Mouse (Mus musculus) brain, embryonic 14.5 days (tissue): Measurements from ENCODE around the gene Akap1. TPM values are rescaled to one million over a fixed set of nuclear protein-coding genes. Genes with fewer than 3 reads are reported as not detected.

ENCODE experiments used
- DNase-seq: peaks from one replicate; pipeline ENCODE4 v3.0.0-alpha.2; 2011; ENCODE audit warnings: low read depth
- CTCF ChIP-seq: fragments of 200-500 bp; IDR thresholded peaks from 2 replicates; pipeline ENCODE4 v1.5.1; 2012; ENCODE audit warnings: inconsistent platforms, mild to moderate bottlenecking, moderate library complexity, borderline replicate concordance; ENCODE audit not compliant: insufficient read depth, insufficient read length; ENCODE audit errors: extremely low read depth
- POLR2A ChIP-seq: fragments of 200-500 bp; IDR thresholded peaks from 2 replicates; pipeline ENCODE4 v1.6.1; 2012; ENCODE audit warnings: mild to moderate bottlenecking, inconsistent platforms, borderline replicate concordance; ENCODE audit not compliant: poor library complexity, insufficient read depth, insufficient read length, severe bottlenecking; ENCODE audit errors: extremely low read depth
- polyA plus RNA-seq: library from polyadenylated mRNA; depleted of rRNA; stranded (reverse); fragments of >200 nt; gene quantifications from 2 replicates; pipeline ENCODE4 v1.2.3, GENCODE M21; 2012

The Akap1 gene
- polyA plus RNA-seq, 1 experiment: 54.1 TPM

- TF ChIP-seq POLR2A (no peak), CTCF (no peak)
- DNase-seq: no peak
Measured at GRCm38 (mm10) chr11:88844384-88844783, 20.0 kb downstream of the Akap1 start.

DNA sequence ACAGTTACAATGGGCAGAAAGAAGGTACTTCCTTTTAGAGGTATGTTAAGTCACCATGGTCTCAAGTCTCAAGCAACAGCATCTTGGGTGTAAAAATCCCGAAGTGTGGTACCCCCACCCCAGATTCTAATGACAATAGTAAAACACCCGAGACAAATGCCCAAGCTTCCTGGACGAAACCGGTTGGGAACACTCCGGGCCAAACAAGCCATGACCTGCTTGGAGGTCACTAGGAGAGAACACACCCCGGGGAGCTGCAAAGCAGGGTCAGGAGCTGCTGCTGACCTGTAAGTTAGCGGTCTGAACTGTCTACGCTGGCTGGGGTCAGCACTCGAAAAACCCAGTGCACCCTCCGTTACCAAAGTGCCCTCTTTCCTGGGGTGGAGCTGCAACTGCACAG lies 21.1 kb downstream of the Akap1 start:
- TF ChIP-seq CTCF: no peak
- TF ChIP-seq POLR2A: no peak

GRCm38 (mm10) chr11:88842315-88842975 lies 21.9 kb downstream of the Akap1 start:
- TF ChIP-seq CTCF: no peak
- TF ChIP-seq POLR2A: no peak
- no peak for DNase-seq

More for the DNA sequence above, 21.1 kb downstream of the Akap1 start:
- no peak for DNase-seq

GRCm38 (mm10) chr11:88841406-88841805 lies 23.0 kb downstream of the Akap1 start:
- no peak for TF ChIP-seq POLR2A
- TF ChIP-seq CTCF: no peak
- no peak for DNase-seq

DNA sequence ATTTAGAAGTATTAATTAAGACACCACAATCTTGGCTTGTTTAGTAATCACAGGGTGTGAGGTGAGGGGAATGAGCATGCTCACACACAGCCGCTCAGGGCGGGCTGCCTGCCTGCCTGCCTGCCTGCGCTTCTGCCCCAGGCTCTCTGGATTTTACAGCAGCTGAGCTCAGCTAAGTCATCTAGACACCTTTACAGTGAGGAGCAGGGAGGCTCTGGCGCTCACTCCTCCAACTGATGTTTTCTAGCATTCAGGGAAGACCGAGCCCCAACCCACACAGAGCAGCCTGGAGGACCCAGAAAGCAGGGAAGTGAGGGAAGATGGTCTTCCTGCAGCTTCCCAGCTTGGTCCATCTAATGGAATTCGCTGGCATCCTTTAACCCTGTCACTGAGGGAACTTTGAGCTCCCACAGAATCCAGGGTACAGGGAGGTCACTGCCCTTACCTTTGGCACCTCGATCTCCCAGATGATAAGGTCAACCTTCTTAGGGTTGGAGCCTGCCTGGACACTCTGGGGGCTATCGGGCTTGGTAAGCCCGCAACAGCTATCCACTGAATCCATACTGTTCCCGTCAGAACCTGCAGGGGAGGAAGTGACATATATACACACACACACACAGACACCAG lies 23.5 kb downstream of the Akap1 start:
- no peak for DNase-seq
- TF ChIP-seq POLR2A (no peak), CTCF (no peak)

GRCm38 (mm10) chr11:88840292-88840691 lies 24.1 kb downstream of the Akap1 start:
- TF ChIP-seq CTCF: no peak
- DNase-seq: no peak

- no peak for DNase-seq
- no peak for TF ChIP-seq CTCF
Measured at GRCm38 (mm10) chr11:88839379-88839778, 25.0 kb downstream of the Akap1 start.

DNA sequence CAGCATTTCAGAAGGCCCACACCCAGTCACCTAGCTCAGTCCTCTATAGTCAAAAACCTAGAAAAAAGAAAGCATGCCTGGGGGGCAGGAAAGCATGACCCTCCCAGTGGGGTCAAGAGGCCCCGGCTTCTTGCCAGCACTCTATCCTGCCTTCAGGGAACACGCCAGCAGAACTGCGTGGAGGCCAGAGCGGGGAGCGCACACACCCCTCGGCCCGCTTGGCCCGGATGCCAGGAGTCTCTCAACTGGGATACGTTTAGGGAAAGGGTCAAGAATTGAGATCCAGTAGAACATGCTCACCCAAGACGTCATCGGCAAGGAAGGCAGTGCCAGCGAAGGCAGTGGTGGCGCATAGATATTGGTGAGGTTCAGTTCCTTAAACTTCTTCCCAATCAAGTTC lies 25.8 kb downstream of the Akap1 start:
- no peak for DNase-seq
- TF ChIP-seq CTCF (no peak), POLR2A (no peak)

DNA sequence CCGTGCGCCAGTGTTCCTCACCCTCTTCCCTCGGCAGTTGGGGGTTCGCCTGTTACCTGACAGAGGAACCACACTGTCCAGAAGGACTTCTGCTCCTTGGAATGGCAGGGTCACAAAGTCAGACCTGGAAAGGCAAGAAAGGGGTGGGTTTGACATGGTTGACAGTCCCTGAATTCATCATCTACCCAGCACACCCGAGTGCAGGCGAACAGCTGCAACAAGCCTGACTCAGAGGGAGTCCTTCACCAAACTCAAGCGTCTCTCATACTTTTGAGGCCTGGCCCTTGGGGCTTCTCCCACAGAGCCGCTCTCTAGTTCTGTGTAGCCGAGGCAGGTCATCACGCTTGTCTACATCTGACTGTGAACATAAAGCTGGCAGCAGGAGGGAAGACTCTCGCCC lies 29.8 kb downstream of the Akap1 start:
- no peak for TF ChIP-seq POLR2A
- no peak for TF ChIP-seq CTCF
- DNase-seq: no peak

DNA sequence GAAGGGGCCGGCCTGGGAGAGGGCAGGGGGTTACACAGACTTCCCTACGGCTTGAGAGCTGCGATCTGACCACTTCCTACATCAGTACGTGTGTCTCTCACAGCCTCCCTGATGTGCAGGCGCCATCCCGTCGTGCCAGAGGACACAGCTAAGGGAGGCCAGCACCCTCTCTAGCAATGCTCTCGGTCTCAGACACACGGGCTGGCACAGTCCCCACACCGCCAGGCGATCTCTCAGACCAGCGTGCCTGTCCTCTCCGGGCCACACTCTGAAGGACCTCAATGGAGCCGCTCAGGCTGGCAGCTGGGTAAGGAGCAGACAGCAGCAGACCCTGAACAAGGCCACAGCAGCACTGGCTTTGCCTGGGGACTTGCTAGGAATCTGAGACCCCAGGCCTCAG lies 30.3 kb downstream of the Akap1 start:
- TF ChIP-seq CTCF (no peak), POLR2A (no peak)
- no peak for DNase-seq

GRCm38 (mm10) chr11:88833099-88833498 lies 31.3 kb downstream of the Akap1 start:
- TF ChIP-seq CTCF (no peak), POLR2A (no peak)
- DNase-seq: no peak

GRCm38 (mm10) chr11:88830257-88830804 lies 34.1 kb downstream of the Akap1 start:
- DNase-seq: peak; percentile 37
- no peak for TF ChIP-seq POLR2A
- peak; percentile 73 for TF ChIP-seq CTCF
